Mouse (Mus musculus): ENCODE measurements around the gene Nfkbie.

DNA sequence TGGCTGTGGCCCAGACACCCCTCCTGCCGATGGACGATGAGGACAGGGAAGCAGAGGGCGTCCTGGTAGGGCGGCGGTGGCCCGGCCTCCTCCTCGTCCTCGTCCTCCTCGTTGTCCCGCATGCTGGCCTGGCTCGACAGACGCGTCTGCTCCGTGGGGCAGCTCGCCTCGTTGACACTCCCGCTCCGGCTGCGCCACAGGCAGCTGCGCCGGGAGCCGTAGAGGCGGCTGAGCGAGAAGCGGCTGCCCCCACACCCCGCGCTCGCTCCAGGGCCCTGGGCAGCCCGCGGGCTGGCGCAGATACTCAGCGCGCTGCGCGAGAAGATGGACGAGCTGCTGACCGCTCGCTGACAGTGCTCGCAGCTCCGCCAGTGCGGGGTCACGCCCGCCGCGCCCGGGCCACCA is 10.6 kb upstream of the Nfkbie start:
- TF ChIP-seq EP300 (IDR thresholded peaks at IDR 0.05; ENCODE audit: low read depth) (no peak), CTCF (IDR thresholded peaks at IDR 0.05; ENCODE audit: low read depth) (no peak)
